Mouse (Mus musculus) embryonic facial prominence, embryonic 12.5 days (tissue): ENCODE measurements around the gene Sbk2. TPM values are rescaled to one million over a fixed set of nuclear protein-coding genes. Genes with fewer than 3 reads are reported as not detected.

Source experiments
- ATAC-seq: fragments of 200-750 bp; cut with Nextera tagmentation; 2 replicates; pipeline ENCODE4 v1.8.0; 2017; ENCODE audit not compliant: insufficient number of reproducible peaks, insufficient read depth, low FRiP score, low TSS enrichment
- H3K27ac ChIP-seq: fragments of 300-500 bp; sonication (generic); 2 replicates; pipeline ENCODE4 v1.5.1; 2016; ENCODE audit warnings: mild to moderate bottlenecking
- H3K27me3 ChIP-seq: fragments of 300-500 bp; sonication (generic); 2 replicates; pipeline ENCODE4 v1.6.1; 2016; ENCODE audit warnings: mild to moderate bottlenecking, moderate library complexity
- H3K36me3 ChIP-seq: fragments of 300-500 bp; sonication (generic); 2 replicates; pipeline ENCODE4 v1.6.1; 2016; ENCODE audit warnings: mild to moderate bottlenecking
- H3K4me1 ChIP-seq: fragments of 300-500 bp; sonication (generic); 2 replicates; pipeline ENCODE4 v1.6.1; 2016
- H3K4me2 ChIP-seq: fragments of 300-500 bp; sonication (generic); replicated peaks from 2 replicates; pipeline ENCODE4 v1.6.1; 2016; ENCODE audit warnings: mild to moderate bottlenecking, moderate library complexity
- H3K4me3 ChIP-seq: fragments of 300-500 bp; sonication (generic); 2 replicates; pipeline ENCODE4 v1.5.1; 2016; ENCODE audit warnings: mild to moderate bottlenecking
- H3K9ac ChIP-seq: fragments of 300-500 bp; sonication (generic); 2 replicates; pipeline ENCODE4 v1.6.1; 2016; ENCODE audit warnings: mild to moderate bottlenecking, moderate library complexity
- H3K9me3 ChIP-seq: fragments of 300-500 bp; sonication (generic); 2 replicates; pipeline ENCODE4 v1.6.1; 2016; ENCODE audit warnings: mild to moderate bottlenecking, moderate library complexity
- WGBS: fragments of 180-500 bp; shearing (Covaris S2); methylation state at CpG from one replicate; pipeline ENCODE4 v1.1.7; 2016; 5-methylcytosine and 5-hydroxymethylcytosine counted together
- polyA plus RNA-seq: library from polyadenylated mRNA; unstranded; fragments of >200 nt; fragmentation: Nextera tagmentation; extraction: Ambion mirVana; gene quantifications from 2 replicates; pipeline ENCODE4 v1.2.1, GENCODE M21; 2016

Gene Sbk2
- polyA plus RNA-seq, 1 experiment from 2014 or later: 0.20 TPM

GRCm38 (mm10) chr7:4919971-4920370 lies 44.2 kb downstream of the Sbk2 start:
- Histone ChIP-seq H3K36me3 (peaks cover 43% of the 10 kb centered on the region), H3K9me3 (no peaks in the 10 kb centered on the region), H3K4me2 (no peak overlapping the region), H3K4me1 (peaks cover 55% of the 10 kb centered on the region), H3K4me3 (no peak overlapping the region), H3K27me3 (no peaks in the 10 kb centered on the region), H3K9ac (no peak overlapping the region), H3K27ac (no peak overlapping the region)
- ATAC-seq: no peak
- 89% methylated on average over 21 of the region's 21 CpGs for WGBS

GRCm38 (mm10) chr7:4919096-4919495 lies 45.1 kb downstream of the Sbk2 start:
- no peak for ATAC-seq
- Histone ChIP-seq H3K9ac (no peak overlapping the region), H3K36me3 (peaks cover 43% of the 10 kb centered on the region), H3K4me2 (no peak overlapping the region), H3K27ac (no peak overlapping the region), H3K4me3 (no peak overlapping the region), H3K27me3 (no peaks in the 10 kb centered on the region), H3K9me3 (no peaks in the 10 kb centered on the region), H3K4me1 (peaks cover 47% of the 10 kb centered on the region)
- WGBS: 80% methylated on average over 21 of the region's 21 CpGs

- no peak for ATAC-seq
- Histone ChIP-seq H3K9me3 (no peaks in the 10 kb centered on the region), H3K27ac (no peak overlapping the region)
Observed at GRCm38 (mm10) chr7:4918681-4919080, 45.5 kb downstream of the Sbk2 start.

GRCm38 (mm10) chr7:4917494-4917893 lies 46.7 kb downstream of the Sbk2 start:
- Histone ChIP-seq H3K9me3 (no peaks in the 10 kb centered on the region), H3K4me2 (no peak overlapping the region), H3K36me3 (peaks cover 43% of the 10 kb centered on the region), H3K27ac (no peak overlapping the region), H3K9ac (no peak overlapping the region), H3K4me3 (no peak overlapping the region), H3K27me3 (no peaks in the 10 kb centered on the region), H3K4me1 (peaks cover 30% of the 10 kb centered on the region)
- 88% methylated on average over 2 of the region's 2 CpGs for WGBS
- ATAC-seq: no peak

More at GRCm38 (mm10) chr7:4918681-4919080, 45.5 kb downstream of the Sbk2 start:
- no peaks in the 10 kb centered on the region for H3K27me3 ChIP-seq
- no peak overlapping the region for H3K4me2 ChIP-seq
- peaks cover 42% of the 10 kb centered on the region for H3K4me1 ChIP-seq
- H3K9ac ChIP-seq: no peak overlapping the region
- H3K4me3 ChIP-seq: no peak overlapping the region
- H3K36me3 ChIP-seq: peaks cover 43% of the 10 kb centered on the region
- WGBS: 95% methylated on average over 15 of the region's 15 CpGs

- Histone ChIP-seq H3K4me3 (peak overlapping the region; percentile 65), H3K27ac (peak overlapping the region; percentile 97), H3K27me3 (no peaks in the 10 kb centered on the region), H3K36me3 (peaks cover 36% of the 10 kb centered on the region), H3K4me2 (peak overlapping the region; percentile 81), H3K4me1 (peaks cover 16% of the 10 kb centered on the region), H3K9ac (peak overlapping the region; percentile 83), H3K9me3 (no peaks in the 10 kb centered on the region)
- ATAC-seq: no peak
- WGBS: 21% methylated on average over 14 of the region's 14 CpGs
Observed at GRCm38 (mm10) chr7:4915669-4916416, 48.4 kb downstream of the Sbk2 start.

- H3K9ac ChIP-seq: peak within 1 kb of the TSS; percentile 83
- H3K9me3 ChIP-seq: no peaks in the 10 kb centered on the region
- peak within 1 kb of the TSS; percentile 81 for H3K4me2 ChIP-seq
- peak within 1 kb of the TSS; percentile 97 for H3K27ac ChIP-seq
- no peaks in the 10 kb centered on the region for H3K27me3 ChIP-seq
- peak; percentile 83 for ATAC-seq
- H3K4me1 ChIP-seq: peaks cover 16% of the 10 kb centered on the region
- peaks cover 29% of the 10 kb centered on the region for H3K36me3 ChIP-seq
- under 1% methylated on average over 52 of the region's 56 CpGs for WGBS
- H3K4me3 ChIP-seq: peak within 1 kb of the TSS; percentile 65
Observed at GRCm38 (mm10) chr7:4915007-4915665, 49.1 kb downstream of the Sbk2 start, which contains the start of gene Zfp628. Gene Zfp628 (plus strand): TSS chr7:4915217.

- ATAC-seq: no peak
- no peak overlapping the region for H3K27ac ChIP-seq
- H3K36me3 ChIP-seq: 0 out of 2 replicates have a peak, but pooled peaks cover 1% of the 10 kb centered on the region
- no peaks in the 10 kb centered on the region for H3K9me3 ChIP-seq
- peaks cover 14% of the 10 kb centered on the region for H3K4me1 ChIP-seq
- H3K4me2 ChIP-seq: no peak overlapping the region
- WGBS: 60% methylated on average over 5 of the region's 5 CpGs
- H3K9ac ChIP-seq: no peak overlapping the region
- no peak overlapping the region for H3K4me3 ChIP-seq
- H3K27me3 ChIP-seq: no peaks in the 10 kb centered on the region
Observed at GRCm38 (mm10) chr7:4912248-4912647, 52.0 kb downstream of the Sbk2 start.

- 32% methylated on average over 9 of the region's 9 CpGs for WGBS
- no peak overlapping the region for H3K27ac ChIP-seq
Observed at GRCm38 (mm10) chr7:4911561-4911960, 52.6 kb downstream of the Sbk2 start.

GRCm38 (mm10) chr7:4906466-4906950 lies 57.7 kb downstream of the Sbk2 start, which contains the start of gene Gm36210:
Gene Gm36210 (minus strand): TSS chr7:4906516.
- Histone ChIP-seq H3K27ac (no peak within 1 kb of the TSS), H3K27me3 (no peaks in the 10 kb centered on the region), H3K9ac (no peak within 1 kb of the TSS), H3K4me3 (no peak within 1 kb of the TSS), H3K4me1 (no peaks in the 10 kb centered on the region), H3K9me3 (no peaks in the 10 kb centered on the region), H3K4me2 (no peak within 1 kb of the TSS), H3K36me3 (no peaks in the 10 kb centered on the region)
- no peak for ATAC-seq
- whole genome bisulfite sequencing: 60% methylated on average over 9 of the region's 10 CpGs

More at GRCm38 (mm10) chr7:4911561-4911960, 52.6 kb downstream of the Sbk2 start:
- H3K27me3 ChIP-seq: no peaks in the 10 kb centered on the region
- H3K4me1 ChIP-seq: peaks cover 7% of the 10 kb centered on the region
- H3K9me3 ChIP-seq: no peaks in the 10 kb centered on the region
- no peak overlapping the region for H3K4me2 ChIP-seq
- no peak for ATAC-seq
- H3K36me3 ChIP-seq: no peaks in the 10 kb centered on the region
- H3K4me3 ChIP-seq: no peak overlapping the region
- H3K9ac ChIP-seq: no peak overlapping the region

GRCm38 (mm10) chr7:4902404-4902803 lies 61.8 kb downstream of the Sbk2 start:
- Histone ChIP-seq H3K4me1 (no peaks in the 10 kb centered on the region), H3K4me2 (no peak overlapping the region), H3K4me3 (no peak overlapping the region), H3K9ac (no peak overlapping the region), H3K36me3 (no peaks in the 10 kb centered on the region), H3K27me3 (peaks cover 19% of the 10 kb centered on the region), H3K9me3 (0 out of 2 replicates have a peak, but pooled peaks cover 4% of the 10 kb centered on the region), H3K27ac (no peak overlapping the region)
- ATAC-seq: no peak
- 78% methylated on average over 9 of the region's 9 CpGs for WGBS

GRCm38 (mm10) chr7:4901171-4901570 lies 63.0 kb downstream of the Sbk2 start:
- Histone ChIP-seq H3K9me3 (0 out of 2 replicates have a peak, but pooled peaks cover 4% of the 10 kb centered on the region), H3K4me3 (no peak overlapping the region), H3K4me1 (no peaks in the 10 kb centered on the region), H3K4me2 (no peak overlapping the region), H3K27ac (no peak overlapping the region), H3K9ac (no peak overlapping the region), H3K27me3 (peaks cover 19% of the 10 kb centered on the region), H3K36me3 (no peaks in the 10 kb centered on the region)
- 42% methylated on average over 8 of the region's 8 CpGs for WGBS
- no peak for ATAC-seq

- peak overlapping the region; percentile 28; the same call in 1 of the 2 replicates for H3K4me3 ChIP-seq
- H3K27me3 ChIP-seq: peaks cover 19% of the 10 kb centered on the region
- H3K36me3 ChIP-seq: no peaks in the 10 kb centered on the region
- peak overlapping the region; percentile 46 for H3K4me2 ChIP-seq
- no peaks in the 10 kb centered on the region for H3K4me1 ChIP-seq
- 0 out of 2 replicates have a peak, but pooled peaks cover 4% of the 10 kb centered on the region for H3K9me3 ChIP-seq
- 16% methylated on average over 11 of the region's 11 CpGs for WGBS
- no peak for ATAC-seq
- H3K9ac ChIP-seq: no peak overlapping the region
- H3K27ac ChIP-seq: no peak overlapping the region
Observed at GRCm38 (mm10) chr7:4900523-4900851, 63.7 kb downstream of the Sbk2 start.
